Mouse (Mus musculus) cerebellum, adult 2 months (tissue): ENCODE results near the gene Lrrc59.

Source experiments
- CTCF ChIP-seq: fragments of 200-500 bp; IDR thresholded peaks from 2 replicates; pipeline ENCODE4 v1.5.1; 2011; ENCODE audit warnings: low read depth, mild to moderate bottlenecking, control low read depth, low read length, moderate library complexity, borderline replicate concordance; ENCODE audit not compliant: insufficient read depth
- POLR2A ChIP-seq: fragments of 200-500 bp; IDR thresholded peaks from 2 replicates; pipeline ENCODE4 v1.6.1; 2011; ENCODE audit warnings: low read length, control low read depth, borderline replicate concordance; ENCODE audit not compliant: insufficient read depth

DNA sequence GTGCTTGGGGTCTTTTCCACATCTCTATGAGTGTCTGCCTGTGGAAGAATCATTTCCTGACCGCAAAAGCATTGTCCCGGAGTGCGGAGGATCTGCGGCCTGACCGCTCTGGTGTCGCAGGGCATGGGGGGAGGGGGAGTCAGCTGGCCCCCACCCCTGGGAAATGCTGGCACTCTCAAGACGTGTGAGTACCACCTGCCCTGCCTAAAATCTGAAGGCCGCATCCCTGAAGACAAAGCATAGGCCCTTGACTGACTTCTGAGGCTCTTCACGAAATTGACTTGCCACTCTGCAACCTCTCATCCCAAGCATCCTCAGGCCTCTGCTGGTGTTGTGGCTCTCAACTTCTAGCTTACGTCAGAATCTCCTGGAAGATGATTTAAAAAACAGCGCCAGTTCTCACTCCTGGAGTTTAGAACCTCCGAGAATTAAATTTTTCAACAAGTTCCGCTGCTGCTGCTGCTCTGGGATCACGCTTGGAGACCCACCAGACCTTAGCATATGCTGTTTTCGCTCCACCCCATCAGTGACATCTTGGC lies 48.1 kb downstream of the Lrrc59 start:
- TF ChIP-seq CTCF (no peak), POLR2A (no peak)
